Mouse (Mus musculus): Measurements from ENCODE around the gene Eepd1. TPM values are rescaled to one million over a fixed set of nuclear protein-coding genes. Genes with fewer than 3 reads are reported as not detected.

The Eepd1 gene
- polyA plus RNA-seq, 1 experiment from 2014 or later, result 6.9 TPM

DNA sequence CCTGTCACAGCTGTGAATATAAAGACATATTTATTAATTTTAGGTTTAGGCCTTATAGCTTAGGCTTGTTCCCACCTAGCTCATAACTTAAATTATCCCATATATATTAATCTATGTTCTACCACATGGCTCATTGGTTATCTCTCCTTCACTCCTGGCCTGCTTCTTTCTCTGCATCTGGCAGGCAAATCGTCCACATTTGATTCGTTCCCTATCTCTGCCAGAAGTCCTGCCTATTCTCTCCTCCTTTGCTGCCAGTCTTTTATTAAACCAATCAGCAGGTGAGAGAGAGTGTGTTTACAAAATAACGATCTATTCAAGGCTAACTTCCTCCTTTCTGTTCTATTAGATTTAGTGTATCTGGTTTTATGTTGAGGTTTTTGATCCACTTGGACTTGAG is 77.5 kb downstream of the Eepd1 start:
- no peaks in the 10 kb centered on the region for H3K27me3 ChIP-seq (replicated peaks; ENCODE audit: control insufficient read depth, insufficient read depth, low read length)
- 0 out of 2 replicates have a peak, but pooled peaks cover 6% of the 10 kb centered on the region for H3K9me3 ChIP-seq (ENCODE audit: control insufficient read depth, low read length)
- WGBS, result 73% methylated on average over 3 of the region's 3 CpGs
- H3K4me2 ChIP-seq (ENCODE audit: low read depth, low read length), result no peak overlapping the region
- H3K27ac ChIP-seq (ENCODE audit: low read length), result no peak overlapping the region
- H3K4me1 ChIP-seq (ENCODE audit: control insufficient read depth, insufficient read depth, low read length), result no peaks in the 10 kb centered on the region
- no peak for ATAC-seq
- no peak overlapping the region for H3K4me3 ChIP-seq (ENCODE audit: low read length)
- no peak overlapping the region for H3K9ac ChIP-seq (ENCODE audit: low read depth, low read length)
- H3K36me3 ChIP-seq (ENCODE audit: control insufficient read depth, insufficient read depth, low read length), result no peaks in the 10 kb centered on the region

GRCm38 (mm10) chr9:25560016-25560758 is 78.8 kb downstream of the Eepd1 start:
- H3K36me3 ChIP-seq (ENCODE audit: control insufficient read depth, insufficient read depth, low read length), result no peaks in the 10 kb centered on the region
- no peaks in the 10 kb centered on the region for H3K4me1 ChIP-seq (ENCODE audit: control insufficient read depth, insufficient read depth, low read length)
- H3K9me3 ChIP-seq (ENCODE audit: control insufficient read depth, low read length), result 0 out of 2 replicates have a peak, but pooled peaks cover 6% of the 10 kb centered on the region
- H3K9ac ChIP-seq (ENCODE audit: low read depth, low read length), result no peak overlapping the region
- no peak overlapping the region for H3K4me2 ChIP-seq (ENCODE audit: low read depth, low read length)
- 78% methylated on average over 9 of the region's 9 CpGs for WGBS
- no peak overlapping the region for H3K4me3 ChIP-seq (ENCODE audit: low read length)
- H3K27ac ChIP-seq (ENCODE audit: low read length), result no peak overlapping the region
- ATAC-seq, result no peak
- H3K27me3 ChIP-seq (replicated peaks; ENCODE audit: control insufficient read depth, insufficient read depth, low read length), result no peaks in the 10 kb centered on the region

DNA sequence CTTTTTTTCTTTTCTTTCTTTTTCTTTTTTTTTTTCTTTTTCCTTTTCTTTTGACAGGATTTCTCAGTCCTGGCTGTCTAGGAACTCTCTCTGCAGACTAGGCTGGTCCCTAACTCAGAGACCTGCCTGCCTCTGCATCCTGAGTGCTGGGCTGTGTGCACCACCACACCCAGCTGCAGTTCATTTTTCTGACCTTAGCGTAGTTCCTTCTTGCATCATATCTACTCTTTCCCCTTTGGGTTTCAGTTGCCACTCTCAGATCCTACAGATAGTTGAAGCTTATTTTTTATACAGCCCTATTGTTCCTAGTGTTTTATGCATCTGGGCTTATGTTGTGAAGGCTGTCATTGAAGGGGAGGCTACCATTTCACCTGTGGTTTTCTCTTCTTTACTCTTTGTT is 79.8 kb downstream of the Eepd1 start:
- Histone ChIP-seq H3K9me3 (ENCODE audit: control insufficient read depth, low read length) (0 out of 2 replicates have a peak, but pooled peaks cover 6% of the 10 kb centered on the region), H3K9ac (ENCODE audit: low read depth, low read length) (no peak overlapping the region), H3K4me3 (ENCODE audit: low read length) (no peak overlapping the region), H3K27me3 (replicated peaks; ENCODE audit: control insufficient read depth, insufficient read depth, low read length) (no peaks in the 10 kb centered on the region), H3K4me1 (ENCODE audit: control insufficient read depth, insufficient read depth, low read length) (no peaks in the 10 kb centered on the region), H3K27ac (ENCODE audit: low read length) (no peak overlapping the region), H3K4me2 (ENCODE audit: low read depth, low read length) (no peak overlapping the region), H3K36me3 (ENCODE audit: control insufficient read depth, insufficient read depth, low read length) (no peaks in the 10 kb centered on the region)
- 94% methylated on average over 1 of the region's 1 CpGs for WGBS
- ATAC-seq, result no peak

DNA sequence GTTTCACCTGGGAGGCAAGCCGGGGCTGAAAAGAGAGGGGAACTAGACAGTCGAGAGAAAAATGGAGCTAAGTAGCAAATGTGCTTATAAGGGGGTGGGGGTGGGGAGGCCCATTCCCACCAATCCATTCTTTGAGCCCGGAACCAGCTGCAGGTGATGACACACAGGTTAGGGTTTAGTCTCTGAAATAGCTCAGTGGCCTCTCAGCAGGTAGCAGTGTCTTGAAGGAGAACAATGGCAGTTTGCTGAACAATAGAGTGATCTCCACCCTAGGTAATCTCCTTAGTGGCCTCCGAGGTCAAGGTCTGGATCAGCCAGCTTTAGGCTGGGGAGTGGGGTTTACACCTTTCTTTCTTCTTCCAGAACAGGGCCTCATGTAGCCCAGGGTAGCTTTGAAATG is 82.5 kb downstream of the Eepd1 start:
- no peak overlapping the region for H3K27ac ChIP-seq (ENCODE audit: low read length)
- H3K4me3 ChIP-seq (ENCODE audit: low read length), result no peak overlapping the region
- no peaks in the 10 kb centered on the region for H3K27me3 ChIP-seq (replicated peaks; ENCODE audit: control insufficient read depth, insufficient read depth, low read length)
- no peak overlapping the region for H3K9ac ChIP-seq (ENCODE audit: low read depth, low read length)
- ATAC-seq, result no peak
- no peak overlapping the region for H3K4me2 ChIP-seq (ENCODE audit: low read depth, low read length)
- no peaks in the 10 kb centered on the region for H3K36me3 ChIP-seq (ENCODE audit: control insufficient read depth, insufficient read depth, low read length)
- no peaks in the 10 kb centered on the region for H3K4me1 ChIP-seq (ENCODE audit: control insufficient read depth, insufficient read depth, low read length)
- 0 out of 2 replicates have a peak, but pooled peaks cover 6% of the 10 kb centered on the region for H3K9me3 ChIP-seq (ENCODE audit: control insufficient read depth, low read length)
- WGBS, result 75% methylated on average over 4 of the region's 4 CpGs

- Histone ChIP-seq H3K9ac (ENCODE audit: low read depth, low read length) (no peak overlapping the region), H3K36me3 (ENCODE audit: control insufficient read depth, insufficient read depth, low read length) (no peaks in the 10 kb centered on the region), H3K27ac (ENCODE audit: low read length) (no peak overlapping the region), H3K4me1 (ENCODE audit: control insufficient read depth, insufficient read depth, low read length) (no peaks in the 10 kb centered on the region), H3K9me3 (ENCODE audit: control insufficient read depth, low read length) (0 out of 2 replicates have a peak, but pooled peaks cover 6% of the 10 kb centered on the region), H3K4me2 (ENCODE audit: low read depth, low read length) (no peak overlapping the region), H3K4me3 (ENCODE audit: low read length) (no peak overlapping the region), H3K27me3 (replicated peaks; ENCODE audit: control insufficient read depth, insufficient read depth, low read length) (no peaks in the 10 kb centered on the region)
- 50% methylated on average over 5 of the region's 5 CpGs for WGBS
- ATAC-seq, result no peak
Observed at GRCm38 (mm10) chr9:25567071-25567470, 85.7 kb downstream of the Eepd1 start.

GRCm38 (mm10) chr9:25568783-25569182 is 87.4 kb downstream of the Eepd1 start:
- H3K27me3 ChIP-seq (replicated peaks; ENCODE audit: control insufficient read depth, insufficient read depth, low read length), result no peaks in the 10 kb centered on the region
- H3K36me3 ChIP-seq (ENCODE audit: control insufficient read depth, insufficient read depth, low read length), result no peaks in the 10 kb centered on the region
- 75% methylated on average over 3 of the region's 3 CpGs for WGBS
- H3K4me3 ChIP-seq (ENCODE audit: low read length), result no peak overlapping the region
- no peak overlapping the region for H3K4me2 ChIP-seq (ENCODE audit: low read depth, low read length)
- no peaks in the 10 kb centered on the region for H3K9me3 ChIP-seq (ENCODE audit: control insufficient read depth, low read length)
- no peak for ATAC-seq
- no peak overlapping the region for H3K9ac ChIP-seq (ENCODE audit: low read depth, low read length)
- no peaks in the 10 kb centered on the region for H3K4me1 ChIP-seq (ENCODE audit: control insufficient read depth, insufficient read depth, low read length)
- H3K27ac ChIP-seq (ENCODE audit: low read length), result no peak overlapping the region

DNA sequence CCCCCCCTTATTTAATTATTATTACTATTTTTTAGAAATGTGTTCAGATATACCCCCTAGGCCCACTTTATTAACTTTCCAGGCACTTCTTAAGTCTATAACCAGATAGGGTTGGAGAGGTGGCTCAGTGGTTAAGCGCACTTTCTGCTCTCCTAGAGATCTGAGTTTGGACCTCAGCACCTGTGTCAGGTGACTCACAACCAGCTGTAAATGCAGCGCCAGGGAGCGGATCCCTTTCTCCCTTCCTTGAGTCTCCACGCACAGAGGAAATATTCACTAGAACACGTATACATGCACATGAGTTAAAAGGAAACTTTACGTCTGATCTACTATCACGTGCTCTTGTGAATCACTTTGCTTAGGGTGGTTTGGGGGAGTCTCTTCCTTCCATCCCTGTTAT is 88.7 kb downstream of the Eepd1 start:
- no peaks in the 10 kb centered on the region for H3K4me1 ChIP-seq (ENCODE audit: control insufficient read depth, insufficient read depth, low read length)
- H3K36me3 ChIP-seq (ENCODE audit: control insufficient read depth, insufficient read depth, low read length), result no peaks in the 10 kb centered on the region
- ATAC-seq, result peak; percentile 56
- H3K27ac ChIP-seq (ENCODE audit: low read length), result no peak overlapping the region
- 92% methylated on average over 7 of the region's 7 CpGs for WGBS
- H3K9ac ChIP-seq (ENCODE audit: low read depth, low read length), result no peak overlapping the region
- no peaks in the 10 kb centered on the region for H3K27me3 ChIP-seq (replicated peaks; ENCODE audit: control insufficient read depth, insufficient read depth, low read length)
- no peak overlapping the region for H3K4me3 ChIP-seq (ENCODE audit: low read length)
- H3K4me2 ChIP-seq (ENCODE audit: low read depth, low read length), result no peak overlapping the region
- H3K9me3 ChIP-seq (ENCODE audit: control insufficient read depth, low read length), result no peaks in the 10 kb centered on the region

DNA sequence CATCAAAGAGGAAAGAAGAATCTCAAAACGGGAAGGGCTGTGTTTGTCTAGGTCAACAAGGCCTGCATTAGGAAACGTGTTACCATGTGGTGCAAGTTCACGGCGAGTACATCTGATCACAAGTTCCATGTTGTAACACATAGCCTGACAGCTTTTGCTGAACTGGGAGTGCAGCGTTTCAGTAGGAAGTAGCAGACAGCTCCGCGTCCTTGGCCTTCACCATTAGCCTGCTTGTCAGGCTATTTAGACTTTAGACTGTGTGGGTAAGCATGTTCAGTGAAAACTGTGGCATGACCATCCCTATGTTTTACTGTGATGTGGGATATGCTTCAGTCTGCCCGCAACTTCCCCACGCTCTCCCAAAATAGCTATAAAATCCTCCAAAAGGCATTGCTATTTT is 89.1 kb downstream of the Eepd1 start:
- Histone ChIP-seq H3K27ac (ENCODE audit: low read length) (no peak overlapping the region), H3K9me3 (ENCODE audit: control insufficient read depth, low read length) (no peaks in the 10 kb centered on the region), H3K4me1 (ENCODE audit: control insufficient read depth, insufficient read depth, low read length) (no peaks in the 10 kb centered on the region), H3K36me3 (ENCODE audit: control insufficient read depth, insufficient read depth, low read length) (no peaks in the 10 kb centered on the region), H3K9ac (ENCODE audit: low read depth, low read length) (no peak overlapping the region), H3K4me2 (ENCODE audit: low read depth, low read length) (no peak overlapping the region), H3K4me3 (ENCODE audit: low read length) (no peak overlapping the region), H3K27me3 (replicated peaks; ENCODE audit: control insufficient read depth, insufficient read depth, low read length) (no peaks in the 10 kb centered on the region)
- ATAC-seq, result peak; percentile 33; the same call in 1 of the 2 replicates
- WGBS, result 75% methylated on average over 9 of the region's 9 CpGs

- no peaks in the 10 kb centered on the region for H3K36me3 ChIP-seq (ENCODE audit: control insufficient read depth, insufficient read depth, low read length)
- H3K4me3 ChIP-seq (ENCODE audit: low read length), result no peak overlapping the region
- H3K4me1 ChIP-seq (ENCODE audit: control insufficient read depth, insufficient read depth, low read length), result no peaks in the 10 kb centered on the region
- WGBS, result 43% methylated on average over 2 of the region's 2 CpGs
- no peak for ATAC-seq
- H3K9me3 ChIP-seq (ENCODE audit: control insufficient read depth, low read length), result no peaks in the 10 kb centered on the region
- no peak overlapping the region for H3K9ac ChIP-seq (ENCODE audit: low read depth, low read length)
- H3K4me2 ChIP-seq (ENCODE audit: low read depth, low read length), result no peak overlapping the region
- no peak overlapping the region for H3K27ac ChIP-seq (ENCODE audit: low read length)
- no peaks in the 10 kb centered on the region for H3K27me3 ChIP-seq (replicated peaks; ENCODE audit: control insufficient read depth, insufficient read depth, low read length)
Observed at GRCm38 (mm10) chr9:25571381-25571780, 90.0 kb downstream of the Eepd1 start.

DNA sequence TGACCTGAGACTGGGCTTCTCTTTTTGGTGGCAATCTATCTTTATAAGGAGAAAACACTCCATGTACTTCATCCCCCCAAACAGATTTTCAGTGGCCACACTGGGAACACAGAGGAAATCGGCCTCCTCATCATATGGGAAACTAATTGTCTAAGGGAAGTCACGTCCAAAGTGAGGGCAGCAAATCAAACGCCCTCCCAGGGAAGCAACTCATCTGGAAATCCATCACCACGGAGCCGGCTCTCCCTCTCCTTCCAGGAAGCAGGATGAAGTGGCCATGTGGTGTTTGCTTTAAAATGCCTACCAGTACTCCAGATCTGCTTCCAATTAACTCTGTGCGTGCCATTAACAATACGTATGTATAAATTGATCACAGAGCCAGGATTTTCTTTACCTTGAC is 92.4 kb downstream of the Eepd1 start:
- WGBS, result 39% methylated on average over 7 of the region's 7 CpGs
- H3K36me3 ChIP-seq (ENCODE audit: control insufficient read depth, insufficient read depth, low read length), result no peaks in the 10 kb centered on the region
- H3K4me3 ChIP-seq (ENCODE audit: low read length), result no peak overlapping the region
- no peaks in the 10 kb centered on the region for H3K4me1 ChIP-seq (ENCODE audit: control insufficient read depth, insufficient read depth, low read length)
- H3K9me3 ChIP-seq (ENCODE audit: control insufficient read depth, low read length), result no peaks in the 10 kb centered on the region
- no peak overlapping the region for H3K9ac ChIP-seq (ENCODE audit: low read depth, low read length)
- no peak overlapping the region for H3K4me2 ChIP-seq (ENCODE audit: low read depth, low read length)
- ATAC-seq, result no peak
- H3K27ac ChIP-seq (ENCODE audit: low read length), result no peak overlapping the region
- no peaks in the 10 kb centered on the region for H3K27me3 ChIP-seq (replicated peaks; ENCODE audit: control insufficient read depth, insufficient read depth, low read length)
